Mouse (Mus musculus) olfactory bulb, adult 2 months (tissue): Measurements from ENCODE around the gene Rb1.

Experiments
- CTCF ChIP-seq: fragments of 200-500 bp; IDR thresholded peaks from 2 replicates; pipeline ENCODE4 v1.5.1; 2012; ENCODE audit warnings: low read depth, mild to moderate bottlenecking, low read length, moderate library complexity; ENCODE audit not compliant: insufficient read depth
- POLR2A ChIP-seq: fragments of 200-500 bp; IDR thresholded peaks from 2 replicates; pipeline ENCODE4 v1.6.1; 2012; ENCODE audit warnings: mild to moderate bottlenecking, low read depth, low read length, moderate library complexity; ENCODE audit not compliant: insufficient read depth

- TF ChIP-seq CTCF: no peak
- TF ChIP-seq POLR2A: no peak
These were observed 63.4 kb downstream of the Rb1 start for GRCm38 (mm10) chr14:73262210-73262609.
